Mouse (Mus musculus): ENCODE data around the gene Slc35b2.

The Slc35b2 gene

GRCm38 (mm10) chr17:45584939-45585678 lies 21.4 kb downstream of the Slc35b2 start:
- DNase-seq: peak; percentile 91 to 94

DNA sequence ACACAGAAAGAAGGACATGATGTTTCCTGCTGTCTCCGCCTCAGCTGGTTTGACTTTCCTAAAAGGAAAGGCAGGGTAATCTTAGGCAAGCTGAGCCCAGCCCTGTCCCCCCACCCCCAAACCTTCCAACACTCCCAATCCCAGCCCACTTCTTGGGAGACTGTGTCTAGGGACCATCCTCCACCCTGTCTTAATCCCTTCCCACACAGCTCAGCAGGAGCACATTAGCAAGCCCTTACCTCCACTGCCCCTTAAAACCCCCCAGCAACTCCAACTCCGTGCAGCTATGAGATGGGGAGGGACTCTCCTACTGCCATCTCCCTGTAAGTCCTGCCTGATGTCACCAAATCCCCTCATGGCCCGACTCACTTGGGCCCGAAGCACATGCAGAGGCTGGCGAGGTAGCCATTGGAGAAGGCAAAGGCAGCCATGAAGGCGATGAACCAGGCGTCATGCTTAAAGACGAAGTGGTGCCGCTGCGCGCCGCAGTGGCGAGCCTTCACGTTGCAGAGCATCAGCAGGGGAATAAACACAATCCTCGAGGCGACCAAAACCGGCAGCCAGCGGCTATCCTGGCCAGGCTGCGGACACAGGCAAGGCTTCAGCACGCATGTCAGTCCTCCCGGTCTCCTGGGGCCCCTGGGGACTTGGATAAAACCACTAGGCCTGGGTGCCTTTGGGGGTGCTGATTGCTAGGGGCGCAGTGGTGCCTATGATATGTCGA lies 22.2 kb downstream of the Slc35b2 start:
- DNase-seq: peak in 1 of 2 experiments; percentile 23

DNA sequence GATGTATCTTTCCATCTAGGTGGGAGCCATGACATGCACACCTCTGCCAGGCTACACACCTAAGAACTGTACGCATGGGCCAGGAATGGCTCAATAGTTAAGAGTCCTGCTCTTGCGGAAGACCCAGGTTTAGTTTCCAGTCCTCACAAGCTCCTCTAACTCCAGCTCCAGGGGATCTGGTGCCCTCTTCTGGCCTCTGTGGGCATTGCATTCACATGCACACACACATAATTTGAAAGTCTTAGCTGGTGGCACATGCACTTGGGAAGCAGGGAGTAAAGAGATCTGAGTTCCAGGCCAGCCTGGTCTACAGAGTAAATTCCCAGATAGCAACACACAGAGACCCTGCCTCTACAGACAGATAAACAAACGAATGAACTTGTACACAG lies 22.8 kb downstream of the Slc35b2 start:
- peak; percentile 54 to 78 for DNase-seq

DNA sequence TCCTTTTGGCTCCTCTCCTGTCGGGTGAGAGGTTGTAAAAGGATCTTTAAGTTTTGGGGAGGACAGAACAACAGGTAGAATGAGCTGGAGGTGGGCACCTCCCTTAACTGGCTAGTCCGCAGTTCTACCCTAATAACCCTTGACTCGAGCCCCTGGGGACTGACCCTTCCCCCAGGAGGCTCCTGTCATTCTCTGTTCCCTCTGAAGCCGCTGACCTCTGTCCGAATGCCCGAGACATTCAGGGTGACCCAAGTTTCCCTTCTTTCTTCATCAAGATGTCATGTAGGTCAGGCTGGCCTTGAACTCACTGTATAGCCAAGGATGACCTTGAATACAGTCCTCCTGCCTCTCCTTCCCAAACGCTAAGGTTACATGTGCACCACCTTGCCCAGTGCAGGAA lies 24.7 kb downstream of the Slc35b2 start:
- no peak for DNase-seq

DNA sequence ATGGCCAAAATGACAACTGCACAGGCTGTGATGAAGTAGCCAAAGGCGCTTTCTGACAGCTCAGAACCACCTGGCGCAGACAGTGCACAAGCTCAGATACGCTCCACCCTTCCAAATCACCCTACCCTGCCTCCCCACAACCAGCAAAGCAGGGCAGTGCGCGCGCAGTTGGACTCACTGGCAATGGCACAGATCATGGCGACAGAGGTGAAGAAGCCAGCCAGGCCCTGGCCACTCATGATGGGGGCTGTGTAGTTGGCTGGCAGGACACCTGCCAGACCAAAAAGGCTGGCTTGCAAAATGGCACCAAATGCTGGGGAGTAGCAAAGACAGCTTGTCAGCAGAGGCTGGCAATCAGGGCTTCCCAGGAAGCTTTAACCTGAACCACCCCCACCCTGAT lies 25.6 kb downstream of the Slc35b2 start:
- peak; percentile 84 to 86 for DNase-seq

DNA sequence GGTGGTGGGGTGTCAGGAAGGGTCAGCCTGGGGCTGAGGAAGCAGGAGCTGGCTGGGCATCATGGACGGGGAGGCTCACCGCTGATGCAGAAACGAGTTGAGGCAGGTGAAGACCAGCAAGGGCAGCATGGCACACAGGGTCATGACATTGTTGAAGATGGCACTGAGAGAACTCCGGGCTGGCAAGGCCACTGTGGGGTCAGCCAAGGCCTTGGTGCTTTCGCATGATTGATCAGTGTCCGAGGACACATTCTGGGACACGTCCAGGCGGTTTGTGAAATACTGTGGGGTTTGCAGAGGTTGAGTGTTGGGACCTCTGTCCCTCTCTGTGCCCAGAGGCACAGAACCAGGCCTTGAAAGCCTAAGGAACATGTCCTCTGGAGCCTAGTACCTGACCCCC lies 26.2 kb downstream of the Slc35b2 start:
- peak in 1 of 2 experiments; percentile 37 for DNase-seq

DNA sequence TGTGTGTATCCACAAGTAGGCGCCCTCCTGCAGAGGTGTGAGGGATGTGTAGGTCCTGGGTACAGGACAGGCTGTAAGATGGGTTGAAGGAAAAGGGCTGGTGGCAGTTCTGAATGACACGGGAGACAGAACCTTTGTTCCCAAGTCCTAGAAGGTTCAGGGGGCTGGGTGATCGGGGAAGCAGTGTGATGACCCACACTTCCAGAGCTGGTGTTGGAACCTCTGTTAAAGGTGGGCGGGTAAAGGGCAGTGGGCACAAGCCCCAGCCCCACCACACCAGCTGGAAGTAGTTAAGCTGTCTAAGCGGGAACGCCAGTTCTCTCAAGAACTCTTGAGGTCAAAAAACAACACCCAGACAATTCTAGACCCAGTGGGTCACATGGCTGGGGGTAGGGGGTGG lies 26.7 kb downstream of the Slc35b2 start:
- peak in 1 of 2 experiments; percentile 16 for DNase-seq

GRCm38 (mm10) chr17:45591701-45592605 lies 28.3 kb downstream of the Slc35b2 start:
- peak; percentile 67 to 68 for DNase-seq

GRCm38 (mm10) chr17:45592606-45593431 lies 29.1 kb downstream of the Slc35b2 start:
- peak; percentile 42 to 47 for DNase-seq

DNA sequence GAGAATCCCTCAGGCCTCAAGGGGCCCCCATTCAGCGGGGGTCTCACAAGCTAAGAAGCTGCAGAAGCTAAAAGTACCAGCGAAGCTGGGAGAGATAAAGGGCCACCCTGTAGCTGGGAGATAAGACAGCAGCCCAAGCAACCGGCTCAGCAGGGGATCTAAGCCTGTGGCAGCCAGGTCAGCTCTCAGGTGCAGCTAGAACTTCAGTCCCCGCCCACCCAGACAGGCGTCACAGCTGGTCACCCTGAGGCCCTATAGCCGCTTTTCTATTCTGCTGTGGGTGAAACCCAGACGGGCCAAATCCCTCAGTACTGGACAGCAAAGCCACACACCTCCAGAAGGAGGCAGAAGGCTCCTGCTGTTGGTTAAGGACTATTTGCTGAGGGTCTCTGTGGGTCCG lies 29.8 kb downstream of the Slc35b2 start:
- peak; percentile 50 to 56 for DNase-seq

DNA sequence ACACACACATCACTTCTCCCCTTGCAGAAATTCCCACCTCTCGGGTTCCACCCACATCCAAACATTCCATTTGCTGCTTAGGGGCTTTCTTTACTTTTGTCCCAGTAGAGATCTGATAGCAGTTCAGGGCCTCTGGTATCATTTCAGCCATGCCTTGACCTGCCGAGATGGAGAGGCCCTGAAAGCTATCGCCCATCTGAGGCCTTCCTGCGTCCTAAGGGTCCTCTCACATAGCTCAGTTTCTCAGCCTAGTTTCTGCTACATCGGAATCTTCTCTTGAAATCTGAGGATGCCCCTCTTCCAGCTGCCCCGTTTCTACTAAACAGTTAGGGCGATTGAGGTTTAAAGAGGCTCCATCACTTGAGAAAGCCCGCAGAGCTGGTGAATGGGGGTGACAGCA lies 30.5 kb downstream of the Slc35b2 start:
- peak in 1 of 2 experiments; percentile 31 for DNase-seq

DNA sequence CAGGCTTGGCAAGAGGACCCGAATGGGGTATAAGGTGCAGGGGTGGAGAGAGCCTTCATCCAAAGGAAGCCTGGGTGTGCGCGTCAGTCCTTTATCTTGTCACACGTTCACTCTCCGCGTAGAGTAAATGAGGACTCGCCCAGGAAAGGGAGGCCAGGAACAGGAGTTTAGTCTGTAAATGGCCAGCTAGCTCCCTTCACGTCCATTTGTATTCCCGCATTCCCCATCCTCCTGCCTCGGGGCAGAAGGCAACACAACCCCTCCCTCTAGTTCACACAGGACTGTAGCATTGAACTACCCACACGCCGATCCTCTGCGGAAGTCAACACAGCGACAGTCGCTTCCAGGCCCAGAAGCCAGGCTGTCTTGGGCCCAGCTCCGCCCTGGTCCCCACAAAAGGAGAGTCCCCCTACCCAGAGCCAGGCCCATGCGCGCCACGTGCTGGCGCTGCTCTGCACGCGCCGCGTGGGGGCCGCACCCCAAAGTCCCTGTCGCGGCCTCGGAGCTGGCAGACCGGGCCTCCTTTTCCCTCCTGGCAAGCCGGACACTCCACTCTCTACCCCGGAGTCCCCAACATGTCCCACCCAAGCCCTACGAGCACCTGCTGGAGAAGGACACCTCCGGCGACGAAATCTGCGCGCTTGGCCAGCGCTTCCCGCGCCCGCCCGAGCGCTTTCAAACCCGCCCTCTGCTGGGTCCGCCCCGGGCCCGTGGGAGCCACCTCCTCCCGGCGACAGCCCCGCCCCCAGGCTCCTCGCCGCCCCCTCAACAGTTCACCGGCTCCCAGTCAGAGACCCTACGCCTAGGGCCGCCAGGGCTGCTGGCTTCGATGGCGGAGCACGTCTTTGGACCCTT lies 31.4 kb downstream of the Slc35b2 start:
- DNase-seq: peak; percentile 83 to 88

GRCm38 (mm10) chr17:45595736-45596390 lies 32.2 kb downstream of the Slc35b2 start:
- DNase-seq: peak in 1 of 2 experiments; percentile 75

DNA sequence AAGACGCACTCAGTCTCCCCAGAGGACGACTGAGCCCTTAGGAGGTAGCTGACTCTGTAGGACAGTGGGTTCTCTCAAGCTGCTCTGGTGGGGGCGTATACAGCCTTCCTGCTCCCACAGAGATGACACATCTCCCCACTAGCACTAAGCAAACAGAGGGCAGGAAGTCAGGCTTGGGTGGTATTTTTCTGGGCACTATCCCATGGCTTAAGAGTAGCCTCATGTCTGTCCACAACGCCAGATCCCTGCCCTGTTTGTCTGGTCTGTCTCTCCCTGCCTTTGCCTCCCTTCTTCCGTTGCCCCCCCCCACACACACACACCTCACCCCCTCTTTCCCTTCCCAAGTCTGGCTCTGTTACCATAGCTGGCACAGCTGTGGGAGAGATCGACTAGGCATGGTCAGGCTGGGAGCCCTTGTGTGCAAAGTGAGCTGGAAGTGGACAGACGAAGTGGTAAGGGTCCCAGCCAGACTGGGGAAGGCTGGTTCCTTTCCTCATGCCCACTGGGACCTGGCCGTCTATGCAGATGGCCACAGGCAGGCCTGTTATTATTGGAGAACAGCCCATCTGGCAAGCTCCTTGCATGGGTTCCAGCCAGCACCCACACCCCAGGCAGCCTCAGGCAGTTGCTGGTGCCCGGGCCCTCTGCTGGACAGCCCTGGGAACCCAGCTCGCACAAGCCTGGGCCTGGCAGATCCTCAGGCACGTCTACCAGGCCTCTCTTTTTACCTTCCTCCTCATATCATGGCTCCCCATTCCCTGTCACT lies 33.1 kb downstream of the Slc35b2 start:
- peak; percentile 83 to 86 for DNase-seq

- DNase-seq: peak; percentile 74 to 83
These were observed 34.1 kb downstream of the Slc35b2 start for GRCm38 (mm10) chr17:45597787-45598186.

DNA sequence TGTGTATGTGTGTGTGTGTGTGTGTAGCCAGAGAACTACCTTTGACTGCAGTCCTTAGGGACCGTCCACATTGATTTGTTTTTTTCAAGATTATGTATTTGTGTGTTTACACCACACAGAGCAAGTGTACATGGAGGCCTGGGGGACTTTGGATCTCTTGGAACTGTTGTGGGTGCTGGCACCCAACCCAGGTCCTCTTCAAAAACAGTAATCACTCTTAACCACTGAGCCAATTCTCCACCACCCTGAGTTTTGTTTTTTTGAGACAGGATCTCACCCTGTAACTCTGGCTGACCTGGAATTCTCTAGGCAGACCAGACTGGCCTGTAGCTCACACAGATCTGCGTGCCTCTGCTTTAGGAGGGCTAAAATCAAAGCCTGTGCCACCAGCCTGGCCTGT lies 34.7 kb downstream of the Slc35b2 start:
- DNase-seq: peak in 1 of 2 experiments; percentile 32

GRCm38 (mm10) chr17:45598891-45599290 lies 35.2 kb downstream of the Slc35b2 start:
- no peak for DNase-seq

GRCm38 (mm10) chr17:45599446-45600242 lies 36.0 kb downstream of the Slc35b2 start, which contains the start of gene Slc29a1:
Gene Slc29a1 (minus strand): TSS chr17:45599606.
- peak; percentile 65 to 74 for DNase-seq

GRCm38 (mm10) chr17:45600267-45600666 lies 36.6 kb downstream of the Slc35b2 start:
- peak in 1 of 2 experiments; percentile 15 for DNase-seq
